Mouse (Mus musculus) C2C12 (cell line): ENCODE measurements around the gene Gm6763.
"Not testable (repeated sequence)": the region's sequence is repeated elsewhere in the genome, so short reads cannot be mapped to it uniquely, and the experiment has no call there.

Experiments
- CEBPB ChIP-seq: IDR thresholded peaks from one replicate; pipeline ENCODE4 v1.6.1; 2011; ENCODE audit warnings: low read depth, mild to moderate bottlenecking, control low read depth, moderate library complexity
- CTCF ChIP-seq: IDR thresholded peaks from one replicate; pipeline ENCODE4 v1.5.1; 2011; ENCODE audit not compliant: control insufficient read depth, insufficient read depth, insufficient read length
- MAX ChIP-seq: IDR thresholded peaks from one replicate; pipeline ENCODE4 v1.6.1; 2011; ENCODE audit warnings: mild to moderate bottlenecking, control low read depth
- MYOD1 ChIP-seq: IDR thresholded peaks from one replicate; pipeline ENCODE4 v1.6.1; 2011; ENCODE audit warnings: low read depth; ENCODE audit not compliant: control insufficient read depth, insufficient read length
- MYOG ChIP-seq: IDR thresholded peaks from one replicate; pipeline ENCODE4 v1.6.1; 2011; ENCODE audit not compliant: control insufficient read depth, insufficient read length; ENCODE audit errors: extremely low read depth
- USF1 ChIP-seq: IDR thresholded peaks from one replicate; pipeline ENCODE4 v1.6.1; 2011; ENCODE audit warnings: low read depth, mild to moderate bottlenecking, control low read depth, moderate library complexity

- TF ChIP-seq CTCF, MAX, MYOD1, CEBPB, MYOG, USF1: not testable (repeated sequence)
Observed at GRCm38 (mm10) chr10:104168215-104168614, 16.9 kb downstream of the Gm6763 start, which contains the start of gene Gm21304.
